Mouse (Mus musculus): ENCODE measurements at regions not wholly inside any gene's neighbourhood (a gene's known extent, or its start where the extent isn't known, plus 50 kb on each side); places are given as distances from the start of the nearest gene placed in this dataset.

DNA sequence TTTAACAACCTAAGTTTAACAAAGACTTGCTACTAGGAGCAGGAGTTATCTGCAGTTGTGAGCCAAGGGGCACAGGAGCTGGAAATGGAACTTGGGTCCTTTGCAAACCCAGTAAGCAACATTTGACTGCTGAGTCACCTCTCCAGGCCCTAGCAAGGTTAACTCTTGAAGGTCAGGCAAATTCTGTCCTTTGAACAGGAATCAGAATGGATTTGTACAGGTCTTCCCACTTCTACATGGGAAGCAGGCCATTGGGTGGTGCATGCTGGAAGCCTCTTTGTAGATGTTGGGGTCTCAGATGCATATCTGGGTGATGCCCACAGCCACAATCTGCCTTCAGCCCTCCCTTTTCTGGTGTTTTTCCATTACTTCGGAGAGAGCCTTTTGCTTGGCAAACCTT lies 255.3 kb downstream of the Icos start:
- TF ChIP-seq POLR2A (IDR thresholded peaks at IDR 0.05; ENCODE audit: extremely low read depth, insufficient read depth, low read length): no peak
- no peak for TF ChIP-seq CTCF (IDR thresholded peaks at IDR 0.05; ENCODE audit: low read depth, low read length)

All from liver, adult 2 months (tissue).